Mouse (Mus musculus) c-Kit-positive CD71-negative TER-119-negative erythroid progenitor cells, embryonic 14.5 days (primary cell): ENCODE results near the gene Atp5e.

ENCODE experiments used
- DNase-seq: peaks from one replicate; pipeline ENCODE4 v3.0.0-alpha.2; 2013; ENCODE audit warnings: low read depth

Gene Atp5e

GRCm38 (mm10) chr2:174463789-174464523 lies at the start of gene Atp5e:
Atp5e (minus strand) TSS chr2:174464105.
- peak; percentile 77 for DNase-seq

GRCm38 (mm10) chr2:174509825-174510224 lies 45.9 kb upstream of the Atp5e start:
- no peak for DNase-seq

GRCm38 (mm10) chr2:174507998-174508397 lies 44.1 kb upstream of the Atp5e start:
- no peak for DNase-seq

DNA sequence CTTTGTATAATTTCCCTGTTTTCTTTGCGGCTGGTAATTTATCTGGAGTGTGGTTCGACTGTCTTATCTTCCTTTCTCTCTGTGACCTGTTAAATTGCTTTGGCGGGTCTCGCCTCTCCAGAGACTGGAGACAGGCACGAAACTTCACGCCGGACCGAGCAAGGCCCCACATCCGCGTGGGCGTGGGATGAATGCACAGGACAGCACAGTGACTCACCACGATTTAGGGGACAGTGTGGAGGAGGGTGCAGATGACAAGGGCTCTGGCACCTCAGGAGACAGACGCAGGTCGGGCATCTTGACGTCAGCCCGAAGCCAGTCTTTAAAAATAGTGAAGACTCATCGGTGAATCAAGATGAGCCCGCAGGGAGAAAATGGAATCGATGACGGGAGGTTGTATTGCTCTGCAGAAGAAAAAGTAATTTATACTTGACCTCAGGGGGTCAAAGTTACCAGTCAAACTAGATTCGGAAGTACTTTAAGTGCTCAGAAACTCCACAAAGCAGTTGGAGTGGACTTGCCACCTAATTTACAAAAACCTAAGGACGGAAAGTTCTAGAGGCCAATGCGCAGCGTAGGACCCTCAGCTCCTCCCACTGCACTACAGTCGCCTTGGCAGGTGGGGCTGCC lies 39.0 kb upstream of the Atp5e start:
- DNase-seq = no peak

GRCm38 (mm10) chr2:174502321-174502720 lies 38.4 kb upstream of the Atp5e start:
- DNase-seq = no peak

GRCm38 (mm10) chr2:174501517-174501916 lies 37.6 kb upstream of the Atp5e start:
- no peak for DNase-seq

- no peak for DNase-seq
These were observed 37.1 kb upstream of the Atp5e start for GRCm38 (mm10) chr2:174500814-174501503.

- no peak for DNase-seq
These were observed 29.0 kb upstream of the Atp5e start for GRCm38 (mm10) chr2:174492858-174493257.

GRCm38 (mm10) chr2:174487005-174487404 lies 23.1 kb upstream of the Atp5e start:
- no peak for DNase-seq

DNA sequence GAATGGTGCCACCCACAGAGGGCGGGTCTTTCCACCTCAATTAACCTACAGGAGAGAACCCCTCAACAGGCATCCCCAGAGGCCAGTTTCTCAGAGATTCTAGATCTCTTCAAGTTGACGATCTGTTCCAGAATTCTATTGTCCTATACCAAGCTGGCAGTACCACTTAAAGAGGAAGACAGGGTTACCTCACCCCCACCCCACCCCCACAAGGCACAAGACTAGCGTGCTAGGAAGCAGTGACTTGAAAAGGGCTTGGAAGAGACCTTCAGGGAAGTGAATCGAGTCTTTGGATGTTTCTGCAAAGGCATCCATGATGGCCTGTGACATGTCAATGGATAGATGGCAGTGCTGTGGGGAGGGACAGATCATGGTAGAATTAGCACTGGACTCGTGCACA lies 14.8 kb upstream of the Atp5e start:
- DNase-seq = no peak

GRCm38 (mm10) chr2:174477543-174478319 lies 13.8 kb upstream of the Atp5e start:
- no peak for DNase-seq

DNA sequence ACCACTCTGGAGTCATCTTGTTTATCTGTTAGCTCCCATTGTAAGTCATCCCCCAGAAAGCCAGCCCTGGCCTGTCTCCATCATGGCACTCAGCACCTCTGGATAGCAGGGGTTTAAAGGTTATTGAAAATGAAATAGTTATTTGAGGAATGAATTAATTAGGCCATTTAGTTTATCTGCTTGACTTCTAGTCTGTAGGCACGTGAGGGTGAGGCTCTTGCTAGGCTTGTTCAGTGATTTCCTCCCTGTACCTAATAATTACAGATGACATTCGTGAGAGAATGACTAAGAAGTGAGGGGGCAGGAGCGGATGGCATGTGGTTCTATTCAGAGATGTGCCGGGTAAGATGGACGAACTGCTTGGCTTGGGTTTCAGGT lies 9.6 kb upstream of the Atp5e start:
- no peak for DNase-seq

GRCm38 (mm10) chr2:174472818-174473549 lies 9.1 kb upstream of the Atp5e start, which contains the start of gene Prelid3b:
Prelid3b (minus strand) TSS chr2:174473081.
- peak; percentile 99 for DNase-seq

DNA sequence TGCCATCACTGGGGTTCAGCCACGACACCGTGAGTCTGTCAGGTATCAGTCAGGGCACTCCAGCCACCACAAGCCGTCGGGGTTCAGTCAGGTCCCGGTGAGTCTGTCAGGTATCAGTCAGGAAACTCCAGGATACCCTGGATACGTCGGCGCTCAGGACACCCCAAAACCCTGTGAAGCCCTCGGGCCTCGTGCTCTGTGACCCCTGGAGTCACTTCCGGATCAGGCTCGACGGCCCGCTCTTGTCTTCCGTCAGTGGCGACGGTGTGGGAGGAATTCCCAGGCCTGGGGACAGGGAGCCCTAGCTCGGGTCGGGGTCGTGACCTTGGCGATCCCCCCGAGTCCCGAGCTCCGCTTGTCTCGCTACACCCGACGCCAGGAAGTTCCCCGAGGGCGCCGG lies 8.5 kb upstream of the Atp5e start:
- DNase-seq = no peak

DNA sequence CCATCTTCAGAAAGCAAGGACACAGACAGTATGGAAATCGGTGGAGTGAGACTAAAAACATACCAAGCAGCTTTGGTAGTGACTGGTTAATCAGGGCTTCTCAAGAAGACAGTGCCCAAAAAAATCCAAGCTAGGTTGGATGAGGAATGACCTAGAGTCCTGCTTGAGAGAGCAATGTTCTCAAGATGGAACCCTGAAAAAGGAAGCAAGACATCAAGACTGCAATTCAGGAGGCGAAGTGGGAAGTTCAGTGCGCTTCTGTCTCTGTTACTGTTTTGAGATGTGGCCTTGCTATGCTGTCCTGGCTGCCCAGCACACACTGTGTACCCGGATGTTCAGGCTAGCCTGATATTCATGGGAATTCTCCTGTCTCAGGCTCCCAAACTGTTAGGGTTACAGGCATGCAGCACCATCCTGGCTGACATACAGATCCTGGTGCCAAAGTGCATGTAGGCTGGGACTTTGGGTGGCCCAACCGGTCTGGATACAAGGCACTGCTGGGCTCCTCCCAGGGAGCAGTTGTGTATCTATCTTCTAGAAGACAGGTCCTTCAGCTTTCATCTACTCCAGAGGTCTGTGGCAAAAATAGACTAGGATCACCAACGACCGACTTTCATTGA lies 7.0 kb upstream of the Atp5e start:
- DNase-seq = no peak

- no peak for DNase-seq
These were observed 6.4 kb upstream of the Atp5e start for GRCm38 (mm10) chr2:174470333-174470732.

DNA sequence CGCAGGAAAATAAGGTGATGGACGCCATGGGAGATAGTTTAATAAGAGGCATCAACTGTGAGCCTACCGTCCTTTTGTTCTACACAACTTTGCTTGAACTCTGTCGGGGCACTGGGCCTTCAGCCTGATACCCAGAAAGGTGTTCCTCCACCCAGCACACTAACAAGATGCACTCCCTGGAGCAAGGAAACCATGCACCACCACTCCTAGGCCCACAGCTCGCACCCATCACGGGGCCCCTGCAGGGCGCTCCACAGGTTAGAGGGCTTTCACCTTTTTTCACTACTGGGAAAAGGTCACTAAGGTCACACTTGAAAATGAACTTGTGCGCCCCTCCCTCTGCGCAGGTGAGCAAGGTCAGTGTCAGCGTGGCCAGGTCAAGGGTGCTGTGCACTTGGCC lies 535 bp downstream of the Atp5e start:
- no peak for DNase-seq

GRCm38 (mm10) chr2:174459365-174459764 lies 4.5 kb downstream of the Atp5e start:
- DNase-seq = no peak

GRCm38 (mm10) chr2:174453681-174454080 lies 10.2 kb downstream of the Atp5e start:
- peak; percentile 67 for DNase-seq

- no peak for DNase-seq
These were observed 13.6 kb downstream of the Atp5e start, which contains the start of gene Tubb1 for GRCm38 (mm10) chr2:174450353-174450752. Tubb1 (plus strand) TSS chr2:174450695.

DNA sequence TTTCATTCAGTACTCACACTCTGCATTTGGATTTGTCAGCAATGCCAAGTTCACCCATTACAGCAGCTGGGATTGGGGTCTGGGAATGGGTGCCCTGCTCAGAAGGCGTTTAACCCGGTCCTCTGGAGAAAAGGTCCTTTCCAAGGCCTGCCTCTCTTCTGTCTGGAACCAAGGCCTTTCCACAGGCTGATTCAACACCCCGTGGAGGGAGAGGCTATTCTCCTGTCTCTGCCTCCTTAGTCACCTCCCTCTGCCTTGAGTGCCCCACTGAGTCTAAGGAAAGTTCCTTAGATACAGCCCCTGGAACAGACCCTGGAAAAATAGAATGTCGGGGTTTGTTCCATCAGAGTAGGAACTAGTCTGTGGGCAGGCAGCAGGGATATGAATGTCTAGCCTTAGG lies 15.5 kb downstream of the Atp5e start:
- no peak for DNase-seq
